Mouse (Mus musculus) pancreas, adult 10 weeks (tissue): Measurements from ENCODE around the gene Gm3415. TPM values are rescaled to one million over a fixed set of nuclear protein-coding genes. Genes with fewer than 3 reads are reported as not detected.

Experiments
- polyA plus RNA-seq: library from polyadenylated mRNA; stranded (reverse); fragments of 350-450 nt; fragmentation: Illumina TruSeq; extraction: RNeasy Lipid Tissue Mini Kit (QIAGEN cat#74804); gene quantifications from one replicate; pipeline ENCODE4 v1.2.3, GENCODE M21; 2015; ENCODE audit warnings: low read depth, low replicate concordance; ENCODE audit not compliant: insufficient read depth

The Gm3415 gene
- not detected for polyA plus RNA-seq

GRCm38 (mm10) chr5:146555836-146556235, at the start of gene Gm3415:
Gm3415 (plus strand) TSS chr5:146556136.

GRCm38 (mm10) chr5:146513823-146514222, 42.1 kb upstream of the Gm3415 start, which contains the start of gene Gm3402:
Gm3402 (plus strand) TSS chr5:146514123.

GRCm38 (mm10) chr5:146525501-146525900, 30.4 kb upstream of the Gm3415 start, which contains the start of gene Gm3404:
Gm3404 (plus strand) TSS chr5:146525801.

DNA sequence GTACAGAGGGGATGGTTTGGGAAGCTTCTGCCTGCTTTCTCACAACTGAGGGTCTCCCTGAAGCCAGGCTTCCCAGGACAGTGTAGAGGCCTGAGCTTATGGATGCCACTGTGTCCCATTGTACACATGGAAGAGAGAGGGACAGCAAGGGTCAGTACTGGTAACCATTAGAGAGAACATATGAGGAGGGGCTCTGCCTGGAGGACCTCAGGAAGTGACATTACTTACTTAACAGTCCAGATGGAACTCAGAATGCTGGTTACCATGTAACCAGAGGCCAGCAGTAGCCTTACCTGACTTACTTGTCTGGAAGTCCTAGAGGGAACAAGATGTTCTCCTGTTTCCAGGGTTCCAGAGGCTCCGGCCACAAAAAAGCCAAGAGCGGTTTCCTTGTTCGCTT, 18.6 kb upstream of the Gm3415 start, which contains the start of gene Gm3409:
Gene Gm3409, plus strand, starts transcription at position 301 of the 400 bp plus-strand sequence.

GRCm38 (mm10) chr5:146584478-146585306, 28.8 kb downstream of the Gm3415 start, which contains the start of gene Gpr12:
Gpr12 (minus strand) TSS chr5:146585239.

Other genes with a start within 250 kb of the Gm3415 start
- gene Wasf3, start 171.2 kb upstream of the Gm3415 start, polyA plus RNA-seq: 1.1 TPM
- gene Gm6408, start 74.2 kb upstream of the Gm3415 start, polyA plus RNA-seq: not detected
- not detected for gene Gm6370, start 64.8 kb upstream of the Gm3415 start, polyA plus RNA-seq
- not detected for gene 4930449I24Rik, start 53.7 kb upstream of the Gm3415 start, polyA plus RNA-seq
- gene Gm3402, start 42.0 kb upstream of the Gm3415 start, polyA plus RNA-seq: not detected
- gene Gm3404, start 30.3 kb upstream of the Gm3415 start, polyA plus RNA-seq: not detected
- not detected for gene Gm3409, start 18.5 kb upstream of the Gm3415 start, polyA plus RNA-seq
- not detected for gene Gpr12, start 29.1 kb downstream of the Gm3415 start, polyA plus RNA-seq
- 6.5 TPM for gene Usp12, start 238.9 kb downstream of the Gm3415 start, polyA plus RNA-seq